Mouse (Mus musculus) embryo, embryonic 9.5 days (tissue): ENCODE measurements around the gene Unc119b.
A peak's percentile ranks its signal among the peaks of the same experiment; 100 is the strongest.
"Not testable (repeated sequence)": the region's sequence is repeated elsewhere in the genome, so short reads cannot be mapped to it uniquely, and the experiment has no call there.

Experiments used
- DNase-seq: peaks from one replicate; pipeline ENCODE4 v3.0.0-alpha.2; 2017; ENCODE audit errors: extremely low spot score

Gene Unc119b

DNA sequence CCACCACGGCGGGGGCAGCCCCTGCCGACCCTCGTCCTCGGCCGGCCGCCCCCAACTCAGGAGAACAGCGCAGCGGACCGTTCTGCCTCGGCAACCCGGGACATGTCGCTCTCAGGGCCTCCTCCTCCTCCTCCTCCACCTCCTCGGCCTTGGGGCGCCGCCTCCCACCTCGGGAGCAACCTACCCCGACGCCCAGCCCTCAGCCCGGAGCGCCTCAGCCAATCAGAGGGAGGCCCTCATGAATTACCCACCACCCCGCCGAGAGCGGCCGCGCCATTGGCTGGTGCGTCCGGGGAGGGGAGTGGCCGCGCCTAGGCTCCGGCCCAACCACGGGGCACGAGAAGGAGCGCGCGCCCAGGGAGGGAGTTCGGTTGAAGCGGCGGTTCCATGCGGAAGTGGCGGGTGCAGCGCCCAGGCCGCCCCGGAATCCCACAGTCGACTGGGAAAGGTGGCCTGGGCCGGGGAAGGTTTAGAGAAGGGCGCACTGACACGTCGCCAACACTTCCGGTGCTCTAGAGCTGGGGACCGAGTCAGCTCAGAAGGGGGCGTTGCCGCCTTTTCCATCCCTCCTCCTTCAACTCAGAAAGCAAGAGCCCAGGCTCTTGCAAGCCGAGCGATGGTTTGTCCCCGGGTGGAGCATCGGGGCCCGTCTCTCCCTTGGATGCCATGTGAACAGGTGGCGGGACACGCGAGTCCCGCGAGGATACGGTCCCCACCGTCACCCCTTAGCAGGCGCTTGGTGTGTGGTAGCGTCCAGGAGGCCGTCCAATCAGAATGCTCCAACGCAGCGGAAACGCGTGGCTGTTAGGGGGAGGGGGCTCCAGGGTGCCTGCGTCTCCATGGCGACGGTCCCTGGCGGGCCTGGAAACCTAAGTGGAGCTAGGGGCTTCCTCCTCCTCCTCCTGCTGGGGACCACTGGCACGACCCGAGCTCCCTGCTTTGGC lies 23.5 kb upstream of the Unc119b start, which contains the start of gene Mlec:
Mlec (minus strand) TSS at position 140 of the 944 bp plus-strand sequence.
- peak; percentile 99 for DNase-seq

DNA sequence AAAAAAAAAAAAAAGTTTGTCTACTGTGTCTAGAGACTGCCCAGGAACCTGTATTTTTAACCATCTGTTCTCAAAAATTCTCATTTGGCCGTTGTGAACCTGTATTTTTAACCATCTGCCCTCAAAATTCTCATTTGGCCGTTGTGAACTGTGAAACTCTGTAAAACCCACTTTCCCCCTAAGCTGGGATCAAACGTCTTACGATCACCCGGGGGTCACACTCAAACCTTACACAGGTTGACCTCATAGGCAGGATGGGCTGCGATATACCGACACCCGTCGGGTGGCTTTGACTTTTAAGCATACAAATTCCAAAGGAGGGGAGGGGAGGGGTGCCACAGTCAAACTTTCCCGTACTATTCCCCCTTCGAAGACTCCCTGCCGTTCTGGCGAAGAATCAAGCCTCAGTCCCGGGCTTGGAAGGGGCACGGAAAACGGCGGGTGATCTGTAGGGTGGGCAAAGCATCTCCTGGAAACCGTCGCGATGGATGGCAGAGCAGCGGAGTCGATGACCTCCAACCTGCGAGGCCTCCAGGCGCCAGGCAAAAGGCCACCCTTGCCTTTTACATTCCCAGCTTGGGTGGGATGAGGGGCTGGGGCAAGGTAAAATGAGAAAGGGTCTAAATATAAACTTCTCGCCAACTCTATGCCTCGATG lies 22.3 kb upstream of the Unc119b start:
- peak; percentile 49 for DNase-seq

DNA sequence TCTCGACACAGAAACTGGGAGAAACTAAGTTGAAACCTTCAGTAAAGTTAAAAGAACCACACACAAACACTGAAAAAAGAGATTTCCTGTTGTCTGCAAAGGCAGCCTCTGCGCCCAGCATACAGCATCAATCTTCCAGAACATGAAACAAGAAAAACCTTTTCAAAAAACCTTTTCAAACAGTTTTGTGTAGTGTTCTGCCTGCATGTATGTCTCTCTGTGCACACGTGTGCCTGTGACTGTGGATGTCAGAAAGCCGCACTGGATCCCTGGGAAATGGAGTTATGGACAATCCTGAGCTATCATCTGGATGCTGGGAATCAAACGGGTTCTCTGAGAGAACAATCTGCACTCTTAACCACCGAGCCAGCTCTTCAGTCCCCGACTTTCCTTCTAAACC lies 21.6 kb upstream of the Unc119b start:
- DNase-seq: no peak

- no peak for DNase-seq
Observed at GRCm38 (mm10) chr5:115155831-115156230, 21.1 kb upstream of the Unc119b start.

- no peak for DNase-seq
Observed at GRCm38 (mm10) chr5:115155156-115155631, 20.4 kb upstream of the Unc119b start.

DNA sequence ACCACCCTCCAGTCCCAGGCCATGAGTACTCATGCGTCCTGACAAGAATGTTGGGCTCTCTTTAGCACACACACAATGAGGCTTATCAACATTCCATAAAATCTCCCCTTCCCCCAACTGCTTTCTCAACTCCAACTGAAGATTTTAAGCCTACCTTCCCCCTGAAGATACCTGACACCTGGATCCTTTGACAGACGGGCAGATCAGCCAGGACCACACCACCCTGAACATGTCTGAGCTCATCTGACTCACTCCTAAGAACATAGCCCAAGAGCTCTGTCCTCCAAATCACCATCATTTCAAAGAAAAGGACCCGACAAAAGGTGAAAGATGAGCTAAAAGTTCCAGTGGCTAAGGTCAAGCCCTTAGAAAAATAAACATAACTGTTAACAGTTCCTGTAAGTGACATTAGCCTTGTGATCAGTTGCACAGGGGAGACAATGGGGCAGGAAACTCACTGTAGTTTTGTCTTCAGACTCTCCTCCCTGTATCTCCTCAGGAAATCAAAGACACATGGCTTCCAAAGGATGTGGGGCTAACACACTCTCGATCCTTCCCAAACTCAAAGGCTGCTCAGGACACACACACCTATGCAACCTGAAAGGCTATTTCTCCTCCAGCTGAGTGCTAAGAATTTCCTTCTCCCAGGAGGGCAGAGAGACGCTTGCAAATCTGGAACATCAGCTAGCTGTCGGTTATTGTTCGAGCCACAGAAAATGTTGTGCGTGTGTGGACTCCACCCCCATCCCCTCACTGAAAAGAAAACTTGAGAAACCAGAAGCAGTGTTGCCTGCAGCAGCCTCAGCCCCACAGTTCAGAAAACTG lies 17.6 kb upstream of the Unc119b start:
- DNase-seq: no peak

DNA sequence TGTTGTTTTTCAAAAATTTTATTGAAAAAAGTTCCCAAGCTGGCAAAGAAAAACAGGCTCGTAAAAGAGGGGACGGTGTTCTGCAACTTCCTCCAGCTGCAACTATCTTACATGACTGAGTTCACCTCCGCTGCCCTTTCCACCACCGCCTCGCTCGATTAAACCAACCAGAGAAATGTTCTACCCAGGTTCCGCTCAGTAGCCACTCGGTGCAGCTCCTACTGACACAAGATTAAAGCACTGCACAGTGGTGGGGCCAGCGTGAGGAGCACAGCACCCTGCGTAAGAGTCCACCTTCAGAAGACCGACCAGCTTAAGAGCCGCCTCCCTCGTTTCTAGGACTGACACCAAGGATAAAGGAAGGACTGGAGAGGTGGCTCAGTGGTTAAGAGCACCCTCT lies 16.7 kb upstream of the Unc119b start:
- DNase-seq: no peak

GRCm38 (mm10) chr5:115150991-115151390 lies 16.2 kb upstream of the Unc119b start:
- DNase-seq: no peak

DNA sequence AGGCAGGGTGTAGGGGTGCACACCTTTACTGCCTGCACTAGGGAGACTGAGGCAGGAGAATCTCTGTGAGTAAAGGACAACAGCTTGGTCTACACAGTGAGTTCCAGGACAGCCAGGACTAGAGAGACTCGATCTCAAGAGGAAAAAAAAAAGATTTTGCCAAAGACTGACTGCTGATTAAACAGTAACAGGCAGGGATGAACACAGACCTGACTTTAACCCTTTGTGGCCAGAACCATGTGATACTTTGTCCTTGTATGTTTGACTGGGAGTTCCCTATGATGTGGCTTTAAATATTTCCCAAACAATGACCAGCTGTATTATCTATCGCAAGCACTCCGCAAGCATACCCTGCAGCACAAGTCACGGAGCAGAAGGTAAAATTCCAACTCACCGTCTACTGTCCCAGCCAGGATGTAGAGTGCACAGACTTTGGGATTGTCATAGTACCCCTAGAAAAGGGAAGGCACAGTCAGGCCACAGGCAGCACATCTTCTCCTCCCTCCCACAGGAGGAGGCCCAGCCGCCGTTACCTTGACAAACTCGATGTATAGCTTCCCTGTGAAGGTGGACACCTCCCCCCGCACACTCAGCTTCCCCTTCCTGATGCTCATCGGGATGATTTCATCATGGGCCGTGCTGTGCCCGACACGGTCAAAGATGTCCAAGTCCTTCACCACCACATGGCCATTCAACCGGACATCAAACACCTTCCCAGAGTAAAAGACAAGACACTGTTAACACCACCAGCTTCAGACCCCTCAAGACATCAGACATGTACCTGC lies 15.1 kb upstream of the Unc119b start:
- DNase-seq: no peak

- DNase-seq: not testable (repeated sequence)
Observed at GRCm38 (mm10) chr5:115148872-115149271, 14.1 kb upstream of the Unc119b start.

- DNase-seq: no peak
Observed at GRCm38 (mm10) chr5:115148378-115148777, 13.6 kb upstream of the Unc119b start.

DNA sequence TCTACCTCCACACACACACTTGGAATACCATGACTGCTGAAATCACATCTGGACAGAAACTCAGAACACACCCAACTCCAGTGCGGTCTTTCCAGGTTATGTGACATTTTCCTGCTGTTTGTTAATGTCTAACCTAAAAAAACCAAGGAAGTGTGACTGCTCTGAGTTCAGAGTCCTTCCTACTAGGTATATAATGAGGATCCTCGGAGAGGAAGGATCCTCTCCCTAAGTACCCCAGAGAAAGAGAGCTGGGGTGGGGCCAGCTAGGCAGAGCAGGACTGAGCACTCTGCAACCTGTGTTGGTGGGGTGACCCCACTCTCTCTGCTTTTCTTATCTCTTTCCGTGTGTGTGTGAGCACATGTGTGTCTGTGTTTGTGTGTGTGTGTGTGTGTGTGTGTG lies 12.6 kb upstream of the Unc119b start:
- no peak for DNase-seq

DNA sequence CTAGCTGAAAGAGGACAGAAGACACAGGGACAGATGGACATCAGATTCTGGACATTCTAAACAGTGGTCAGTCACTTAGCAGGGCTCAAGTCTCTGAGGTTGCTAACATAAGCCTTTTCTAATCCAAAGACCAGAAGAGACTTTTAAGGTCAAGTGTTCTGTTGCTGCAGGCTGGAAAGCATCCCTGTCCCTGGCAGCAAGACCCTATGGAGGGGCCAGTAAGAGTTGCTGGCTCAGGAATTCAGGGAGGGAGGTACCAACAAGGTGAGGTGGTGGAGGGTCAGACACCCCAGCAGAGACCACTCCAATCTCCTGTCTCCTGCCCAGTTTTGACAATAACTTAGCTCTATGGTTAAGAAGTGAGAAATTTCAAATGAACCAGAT lies 12.0 kb upstream of the Unc119b start:
- no peak for DNase-seq

GRCm38 (mm10) chr5:115145976-115146746 lies 11.4 kb upstream of the Unc119b start:
- no peak for DNase-seq

GRCm38 (mm10) chr5:115145253-115145968 lies 10.6 kb upstream of the Unc119b start:
- no peak for DNase-seq

DNA sequence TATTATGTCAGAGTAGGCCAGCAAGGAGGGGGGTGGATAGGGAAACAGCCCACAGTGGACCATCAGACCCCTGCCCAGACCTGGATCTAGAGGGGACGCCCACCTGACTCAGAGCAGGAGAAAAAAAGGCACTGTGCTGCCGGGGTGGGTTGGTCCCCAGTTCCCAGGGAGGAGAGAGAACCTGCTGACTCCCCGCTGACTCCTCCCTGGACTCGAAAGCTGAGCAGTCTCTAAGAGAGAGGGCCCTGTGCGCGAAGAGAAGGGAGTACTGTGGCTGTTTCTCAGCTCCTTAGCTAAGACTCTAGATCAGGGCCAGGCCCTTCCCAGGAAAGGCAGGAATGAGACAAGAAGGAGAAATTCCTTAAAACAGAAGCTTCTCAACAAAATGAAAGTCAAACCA lies 9.7 kb upstream of the Unc119b start:
- DNase-seq: no peak

DNA sequence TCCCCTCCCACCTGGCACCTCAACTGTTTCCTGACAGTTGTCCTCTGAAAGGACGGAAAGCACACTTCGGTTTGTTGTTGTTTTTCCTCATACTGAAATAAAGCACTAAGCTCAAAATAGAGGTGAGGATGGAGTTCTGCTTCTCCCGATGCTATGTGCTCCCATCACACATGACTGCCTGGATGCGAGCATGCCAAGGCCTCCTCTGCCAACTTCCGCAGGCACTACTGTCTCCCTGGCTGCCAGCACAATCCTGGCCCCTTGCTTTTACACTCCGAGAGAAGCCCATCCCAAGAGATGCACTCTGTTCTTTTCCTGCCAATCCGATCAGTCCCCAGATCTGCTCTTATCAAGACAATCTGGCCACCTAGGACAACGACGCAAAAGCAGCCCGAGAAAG lies 8.8 kb upstream of the Unc119b start:
- no peak for DNase-seq

DNA sequence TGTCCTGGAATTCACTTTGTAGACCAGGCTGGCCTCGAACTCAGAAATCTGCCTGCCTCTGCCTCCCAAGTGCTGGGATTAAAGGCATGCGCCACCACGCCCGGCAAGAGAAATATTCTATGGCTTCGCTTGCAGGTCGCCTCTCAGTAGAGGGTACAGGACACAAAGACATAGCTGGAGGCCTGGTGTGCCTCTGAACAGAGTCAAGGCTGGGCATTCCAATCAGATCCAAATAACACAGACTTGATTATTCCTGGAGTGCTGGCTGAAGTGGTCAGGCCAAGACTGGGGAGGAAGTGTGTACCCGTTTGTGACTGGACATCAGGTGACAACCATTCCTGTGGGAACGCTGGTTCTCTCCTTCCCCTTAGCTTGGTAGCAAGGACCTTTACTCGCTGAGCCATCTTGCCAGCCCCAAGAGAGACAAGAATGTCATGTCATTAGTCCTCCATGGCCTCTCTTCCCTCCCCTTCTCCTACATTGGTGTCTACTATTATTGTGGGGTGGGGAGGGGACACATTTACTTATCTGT lies 7.5 kb upstream of the Unc119b start:
- DNase-seq: no peak

DNA sequence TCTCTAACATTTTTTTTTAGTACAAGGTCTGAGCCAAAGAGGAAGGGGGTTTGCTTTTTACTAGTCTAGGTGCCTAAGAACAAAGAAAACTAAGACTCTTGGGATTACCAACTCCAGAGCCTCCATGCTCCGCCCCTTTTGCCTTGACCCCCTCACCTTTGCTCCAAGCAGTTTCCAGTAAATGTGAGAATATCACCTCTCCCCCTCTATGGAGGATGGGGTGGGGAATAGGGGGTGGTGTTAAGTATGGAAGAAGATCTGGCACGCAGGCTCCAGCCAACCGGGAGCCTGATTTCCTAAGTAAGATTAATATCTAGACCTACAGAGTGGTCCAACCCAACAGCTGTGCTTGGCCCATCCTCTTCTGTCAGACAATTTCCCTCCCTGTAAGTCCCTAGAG lies 6.0 kb upstream of the Unc119b start:
- no peak for DNase-seq

DNA sequence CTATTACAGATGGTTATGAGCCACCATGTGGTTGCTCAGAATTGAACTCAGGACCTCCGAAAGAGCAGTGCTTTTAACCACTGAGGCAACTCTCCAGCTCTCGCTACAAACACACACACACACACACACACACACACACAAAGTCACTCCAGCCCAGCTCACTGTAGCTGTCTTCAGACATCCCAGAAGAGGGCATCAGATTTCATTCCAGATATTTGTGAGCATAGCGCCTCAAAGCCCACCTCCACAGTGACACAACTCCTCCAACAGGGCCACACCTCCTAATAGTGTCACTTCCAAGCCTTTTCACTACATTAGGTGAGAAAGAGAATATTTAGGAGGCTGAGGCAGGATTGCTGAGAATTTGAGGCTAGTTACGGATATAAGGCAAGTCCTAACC lies 4.3 kb upstream of the Unc119b start:
- DNase-seq: no peak
